Mouse (Mus musculus) fat pad, adult 2 months (tissue): ENCODE results near the gene Agpat1.

ENCODE experiments used
- DNase-seq: peaks from one replicate; pipeline ENCODE4 v3.0.0-alpha.2; 2011; ENCODE audit warnings: low read depth, low spot score; ENCODE audit errors: extremely low read depth

Agpat1 gene

DNA sequence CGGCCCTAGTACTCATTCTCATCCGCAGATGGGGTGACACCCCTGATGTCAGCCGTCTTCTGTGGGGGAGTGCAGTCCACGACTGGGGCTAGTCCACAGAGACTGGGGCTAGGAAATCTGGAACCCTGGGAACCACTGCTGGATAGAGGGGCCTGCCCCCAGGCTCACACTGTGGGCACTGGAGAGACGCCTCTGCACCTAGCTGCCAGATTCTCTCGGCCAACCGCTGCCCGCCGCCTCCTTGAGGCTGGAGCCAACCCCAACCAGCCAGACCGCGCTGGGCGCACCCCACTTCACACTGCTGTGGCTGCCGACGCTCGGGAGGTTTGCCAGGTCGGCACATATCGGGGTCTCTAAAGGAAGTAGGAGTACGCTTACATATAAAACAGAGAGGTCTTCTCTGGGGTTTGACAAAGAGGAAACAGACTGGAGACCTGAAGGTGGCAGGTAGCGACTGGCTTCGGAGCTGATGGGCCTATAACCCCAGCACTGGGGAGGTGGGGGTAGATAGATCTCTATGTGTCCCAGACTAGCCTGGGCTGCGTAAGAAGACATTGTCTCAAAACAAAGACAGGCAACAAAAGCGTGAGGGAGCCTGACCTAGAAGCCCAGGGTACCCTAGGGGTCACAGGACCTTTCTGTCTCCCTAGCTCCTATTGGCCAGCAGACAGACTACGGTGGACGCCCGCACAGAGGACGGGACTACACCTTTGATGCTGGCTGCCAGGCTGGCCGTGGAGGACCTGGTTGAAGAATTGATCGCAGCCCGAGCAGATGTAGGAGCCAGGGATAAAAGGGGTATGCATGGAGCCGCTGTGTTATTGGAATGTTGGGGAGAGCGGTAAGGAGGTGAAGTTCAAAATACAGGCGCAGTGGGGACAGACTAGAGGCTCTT is 17.9 kb upstream of the Agpat1 start:
- DNase-seq = no peak

DNA sequence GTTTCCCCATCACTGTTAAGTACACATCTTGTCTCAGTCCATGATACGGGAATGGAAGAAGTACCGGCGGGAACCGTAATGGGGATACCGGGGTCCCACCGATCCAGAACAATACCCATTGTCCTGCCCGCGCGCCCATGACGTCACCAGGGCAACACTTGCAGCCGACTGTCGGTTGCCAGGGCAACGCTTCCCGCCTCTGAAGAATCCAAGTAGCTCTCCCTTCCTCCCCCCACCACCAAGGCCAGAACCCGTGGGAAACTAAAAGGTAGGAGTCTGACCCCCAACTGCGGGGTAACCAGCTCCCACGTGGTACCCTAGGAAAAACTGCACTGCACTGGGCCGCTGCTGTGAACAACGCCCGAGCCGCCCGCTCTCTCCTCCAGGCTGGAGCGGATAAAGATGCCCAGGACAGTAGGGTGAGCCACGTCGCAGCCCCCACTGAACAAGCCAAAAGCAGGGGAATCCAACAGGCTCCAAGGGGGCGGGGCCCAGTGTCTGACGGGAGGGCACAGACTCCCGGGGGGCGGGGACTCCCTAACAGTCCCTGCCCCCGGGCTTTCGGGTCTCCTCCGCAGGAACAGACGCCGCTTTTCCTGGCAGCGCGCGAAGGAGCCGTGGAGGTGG is 17.2 kb upstream of the Agpat1 start:
- DNase-seq = no peak

DNA sequence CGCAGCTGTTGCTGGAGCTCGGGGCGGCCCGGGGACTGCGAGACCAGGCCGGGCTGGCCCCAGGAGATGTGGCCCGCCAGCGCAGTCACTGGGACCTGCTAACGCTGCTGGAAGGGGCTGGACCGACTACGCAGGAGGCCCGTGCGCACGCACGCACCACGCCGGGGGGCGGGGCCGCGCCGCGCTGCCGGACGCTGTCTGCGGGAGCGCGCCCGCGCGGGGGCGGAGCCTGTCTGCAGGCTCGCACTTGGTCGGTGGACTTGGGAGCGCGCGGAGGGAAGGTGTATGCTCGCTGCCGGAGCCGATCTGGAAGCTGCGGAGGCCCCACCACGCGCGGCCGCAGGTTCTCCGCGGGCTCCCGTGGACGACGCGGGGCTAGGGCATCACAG is 16.6 kb upstream of the Agpat1 start:
- no peak for DNase-seq

DNA sequence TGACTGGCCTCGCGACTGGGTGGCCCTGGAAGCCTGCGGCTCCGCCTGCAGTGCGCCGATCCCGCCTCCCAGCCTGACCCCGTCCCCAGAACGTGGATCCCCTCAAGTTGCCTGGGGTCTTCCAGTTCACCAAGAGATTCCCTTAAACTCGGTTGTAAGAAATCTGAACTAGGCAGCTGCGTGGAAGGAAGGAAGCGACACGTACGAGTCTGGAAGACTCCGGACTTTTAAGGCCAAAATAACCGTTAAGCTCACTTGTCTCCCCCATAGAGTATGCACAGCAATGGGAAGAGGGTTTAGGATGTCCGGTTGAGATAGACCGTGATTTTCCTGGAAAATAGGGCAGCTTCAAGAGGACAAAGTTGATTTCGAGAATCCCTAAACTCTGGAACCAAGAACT is 16.2 kb upstream of the Agpat1 start:
- DNase-seq = no peak

DNA sequence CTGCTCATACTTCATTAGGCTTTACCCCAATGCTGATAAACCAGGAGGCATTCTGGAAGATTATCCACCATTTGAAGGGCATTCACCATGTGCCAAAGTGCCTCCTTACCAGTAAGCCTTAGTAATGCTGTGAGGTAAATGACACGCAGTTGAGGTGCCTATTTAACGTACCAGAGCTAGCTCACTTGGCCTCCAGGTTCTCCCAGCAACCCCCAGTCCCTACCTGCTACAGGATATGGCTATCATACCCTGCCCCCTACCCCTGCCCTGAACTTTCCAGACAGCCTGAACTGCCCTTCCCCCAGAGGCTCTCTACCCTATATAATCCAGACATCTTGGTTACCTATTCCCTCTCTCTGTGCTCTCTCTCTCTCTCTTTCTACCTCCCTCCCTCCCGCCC is 15.3 kb upstream of the Agpat1 start:
- no peak for DNase-seq

DNA sequence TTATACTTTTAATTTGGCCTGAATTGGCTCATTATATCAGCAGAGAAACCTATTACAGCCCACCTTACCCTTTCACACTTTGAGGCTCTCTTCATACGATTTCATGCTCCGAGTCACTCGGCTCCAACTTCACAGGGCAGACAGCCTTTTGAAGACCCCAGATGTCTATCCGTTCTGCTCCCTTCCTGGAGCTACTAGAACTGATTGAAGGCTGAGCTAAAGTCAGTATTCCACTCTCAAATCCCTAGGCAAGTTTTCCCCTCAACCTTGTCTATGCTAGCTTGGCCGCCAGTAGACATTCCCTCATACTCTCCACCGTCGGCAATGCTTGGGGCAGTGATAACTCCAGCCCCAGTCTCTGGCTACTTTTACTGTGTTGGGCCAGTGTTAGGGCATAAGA is 14.9 kb upstream of the Agpat1 start:
- DNase-seq = no peak

DNA sequence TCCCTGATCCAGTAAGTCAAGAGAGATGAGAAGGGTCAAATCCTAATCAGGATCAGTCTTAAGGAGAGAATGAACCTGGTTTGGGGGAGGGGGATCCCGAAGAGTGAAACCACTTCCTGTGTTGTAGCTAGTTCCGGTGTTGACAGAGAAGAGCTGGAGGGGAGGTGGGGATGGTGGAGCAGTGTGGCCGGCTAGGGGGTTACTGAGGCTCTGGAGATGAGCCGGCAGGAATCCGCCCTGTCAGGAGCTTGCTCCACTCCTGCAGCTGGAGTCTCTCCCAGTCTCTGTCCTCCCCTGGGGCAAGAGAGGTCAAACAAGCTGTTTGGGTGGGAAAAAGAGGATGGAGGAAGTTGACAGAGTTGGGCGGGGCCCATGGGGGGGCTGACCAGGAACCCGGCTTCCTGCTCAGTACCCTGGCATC is 14.4 kb upstream of the Agpat1 start, which contains the start of gene Gpsm3:
Gpsm3 (plus strand) TSS at position 126 of the 421 bp plus-strand sequence.
- no peak for DNase-seq

DNA sequence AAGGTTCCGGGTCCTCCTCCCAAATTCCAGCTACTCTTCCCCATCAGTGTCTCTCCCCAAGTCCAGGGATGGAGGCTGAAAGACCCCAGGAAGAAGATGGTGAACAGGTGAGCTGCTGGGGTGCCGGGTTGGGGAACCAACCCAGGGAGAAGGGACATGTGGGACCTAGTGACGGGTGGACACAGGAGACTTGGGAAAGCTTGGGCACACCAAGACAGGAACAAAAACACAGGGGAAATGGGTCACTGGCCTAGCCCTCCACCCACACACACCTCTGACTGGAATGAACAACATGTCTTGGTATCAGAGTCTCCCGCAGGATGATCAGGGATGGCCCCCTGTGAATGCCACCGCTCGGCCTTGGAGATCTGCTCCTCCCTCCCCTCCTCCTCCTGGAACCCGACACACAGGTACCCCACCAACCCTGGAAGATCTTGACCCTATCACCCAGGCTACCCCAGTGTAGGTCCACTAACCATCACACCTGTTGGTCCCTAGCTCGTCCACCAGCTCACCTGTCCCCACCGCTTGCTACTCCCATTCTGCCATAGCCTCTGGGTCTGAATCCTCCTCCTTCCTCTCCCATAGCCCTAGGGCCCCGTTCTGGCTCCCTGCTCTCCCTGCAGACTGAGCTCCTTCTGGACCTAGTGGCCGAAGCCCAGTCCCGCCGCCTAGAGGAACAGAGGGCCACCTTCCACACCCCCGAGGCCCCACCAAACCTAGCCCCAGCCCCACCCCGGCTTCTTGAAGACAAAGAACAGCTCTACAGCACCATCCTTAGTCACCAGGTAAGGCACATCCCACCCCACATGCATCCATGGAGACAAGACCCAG is 13.7 kb upstream of the Agpat1 start:
- no peak for DNase-seq

DNA sequence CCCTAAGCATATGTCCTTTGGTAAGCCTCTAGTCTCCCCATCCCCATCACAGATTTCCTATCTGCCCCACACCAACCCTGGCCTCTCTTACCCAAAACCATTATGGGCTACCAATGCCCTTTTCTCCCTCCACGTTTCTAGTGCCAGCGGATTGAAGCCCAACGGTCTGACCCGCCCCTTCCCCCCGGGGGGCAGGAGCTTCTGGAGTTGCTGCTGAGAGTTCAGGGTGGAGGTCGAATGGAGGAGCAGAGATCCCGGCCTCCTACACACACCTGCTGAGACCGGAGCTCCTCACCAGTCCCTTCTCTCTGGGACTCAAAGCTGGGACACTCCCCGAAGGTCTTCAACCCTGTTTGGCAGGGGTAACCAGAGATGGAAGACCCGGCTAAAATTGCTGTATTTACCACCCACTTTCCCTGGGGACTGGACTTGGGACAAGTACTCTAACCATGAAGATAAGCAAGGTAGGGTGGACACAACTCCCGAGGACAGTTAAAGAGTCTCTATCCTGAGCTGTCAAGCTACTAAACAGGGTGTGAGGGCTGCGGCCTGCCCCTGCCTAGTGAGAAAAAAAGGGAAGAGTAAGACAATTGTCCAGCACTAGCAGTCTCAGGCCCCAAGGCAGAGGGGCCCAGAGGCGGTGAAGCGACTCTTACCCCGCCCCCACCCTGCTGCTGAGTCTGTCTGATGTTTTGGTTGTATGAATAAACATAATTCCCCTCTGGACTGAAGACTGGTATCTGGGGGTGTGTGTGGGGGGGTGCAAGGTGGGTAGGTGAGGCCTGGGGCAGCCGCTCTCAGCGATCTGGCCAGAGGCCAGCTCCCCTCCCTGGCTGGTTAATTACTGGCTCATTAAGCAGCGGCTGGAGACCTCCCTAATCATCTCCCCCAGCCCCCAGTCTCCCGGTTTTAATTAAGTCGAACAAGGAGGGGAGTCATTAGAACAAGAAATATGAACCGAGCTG is 12.8 kb upstream of the Agpat1 start, which contains the start of gene Pbx2:
Pbx2 (plus strand) TSS at position 238 of the 965 bp plus-strand sequence.
- DNase-seq = no peak

DNA sequence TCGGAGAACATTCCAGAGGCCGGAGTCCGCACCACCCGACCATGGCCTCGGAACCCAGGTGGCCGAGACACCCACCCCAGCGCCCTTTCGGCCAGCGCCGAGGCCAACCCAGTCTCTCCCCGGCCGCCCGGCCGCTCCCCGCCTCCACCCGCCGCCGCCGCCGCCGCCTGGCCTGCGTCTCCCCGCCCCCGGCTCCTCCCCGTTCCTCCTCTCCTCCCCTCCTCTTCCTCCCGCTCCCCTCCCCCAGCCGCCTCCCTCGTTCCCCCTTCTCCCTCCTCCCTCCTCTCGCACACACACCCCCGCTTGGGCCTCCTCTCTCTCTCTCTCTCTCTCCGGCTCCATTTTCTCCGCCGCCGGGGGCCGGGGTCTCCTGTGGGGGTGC is 12.1 kb upstream of the Agpat1 start:
- no peak for DNase-seq

DNA sequence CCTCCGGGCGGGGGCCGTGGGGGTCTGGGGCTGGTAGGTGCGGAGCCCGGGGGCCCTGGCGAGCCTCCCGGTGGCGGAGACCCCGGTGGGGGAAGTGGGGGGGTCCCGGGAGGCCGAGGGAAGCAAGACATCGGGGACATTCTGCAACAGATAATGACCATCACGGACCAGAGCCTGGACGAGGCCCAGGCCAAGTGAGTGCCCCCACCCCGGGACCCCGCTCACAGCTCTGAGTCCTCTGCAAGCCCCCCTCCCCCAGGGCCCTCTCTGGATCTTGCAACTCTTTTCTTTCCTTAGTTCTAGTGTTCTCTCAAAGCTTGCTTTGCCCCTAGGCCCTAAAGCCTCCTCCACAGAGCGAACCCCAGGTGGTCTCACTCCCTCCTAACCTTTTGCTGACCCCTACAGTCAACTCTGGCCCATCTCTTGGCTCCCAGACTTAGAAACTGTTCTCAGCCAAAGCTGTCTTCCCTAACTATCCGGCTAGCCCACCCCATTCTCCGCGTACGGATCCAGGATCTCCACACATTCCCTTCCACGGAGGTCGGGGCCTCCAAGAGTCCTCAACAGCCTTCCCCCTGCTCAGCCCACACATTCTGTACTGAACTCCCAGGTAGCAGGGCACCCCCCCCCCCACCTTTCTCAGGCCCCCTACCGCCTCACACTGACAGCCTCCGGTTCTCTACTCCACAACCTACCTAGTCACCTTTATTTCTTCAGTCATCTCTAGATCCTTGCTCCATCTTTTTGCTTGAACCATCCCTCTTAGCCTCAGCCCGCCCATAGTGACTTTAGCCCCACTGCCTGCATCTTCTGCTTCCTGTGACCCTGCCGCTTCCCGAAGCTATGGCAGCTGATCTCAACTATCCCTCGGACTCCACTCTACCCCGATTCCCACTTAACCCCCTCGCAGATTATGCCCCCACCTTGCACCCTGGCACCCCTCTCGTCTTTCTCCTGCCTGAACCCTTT is 11.2 kb upstream of the Agpat1 start:
- no peak for DNase-seq

DNA sequence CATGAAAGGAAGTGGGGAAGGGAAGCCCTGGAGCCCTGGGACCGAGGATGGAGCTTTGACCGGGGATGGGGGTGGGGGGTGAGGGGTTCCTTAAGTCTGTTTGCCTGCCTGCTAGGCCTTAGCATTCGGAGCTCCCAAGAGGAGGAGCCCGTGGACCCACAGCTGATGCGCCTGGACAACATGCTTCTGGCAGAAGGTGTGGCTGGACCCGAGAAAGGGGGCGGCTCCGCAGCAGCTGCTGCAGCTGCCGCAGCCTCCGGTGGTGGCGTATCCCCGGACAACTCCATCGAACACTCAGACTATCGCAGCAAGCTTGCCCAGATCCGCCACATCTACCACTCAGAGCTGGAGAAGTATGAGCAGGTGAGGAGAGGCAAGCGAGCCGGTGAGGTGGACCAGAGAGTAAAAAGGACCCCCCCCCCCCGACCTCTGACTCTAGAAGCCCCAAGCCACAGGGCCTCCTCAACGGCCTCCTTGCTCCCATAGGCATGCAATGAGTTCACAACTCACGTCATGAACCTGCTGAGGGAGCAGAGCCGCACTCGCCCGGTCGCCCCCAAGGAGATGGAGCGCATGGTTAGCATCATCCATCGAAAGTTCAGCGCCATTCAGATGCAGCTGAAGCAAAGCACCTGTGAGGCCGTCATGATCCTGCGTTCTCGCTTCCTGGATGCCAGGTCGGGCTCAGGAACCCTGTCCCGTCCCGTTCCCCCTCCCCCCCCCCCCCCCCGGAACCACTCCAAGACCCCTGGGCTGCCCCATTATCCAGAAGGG is 10.1 kb upstream of the Agpat1 start:
- DNase-seq = no peak

DNA sequence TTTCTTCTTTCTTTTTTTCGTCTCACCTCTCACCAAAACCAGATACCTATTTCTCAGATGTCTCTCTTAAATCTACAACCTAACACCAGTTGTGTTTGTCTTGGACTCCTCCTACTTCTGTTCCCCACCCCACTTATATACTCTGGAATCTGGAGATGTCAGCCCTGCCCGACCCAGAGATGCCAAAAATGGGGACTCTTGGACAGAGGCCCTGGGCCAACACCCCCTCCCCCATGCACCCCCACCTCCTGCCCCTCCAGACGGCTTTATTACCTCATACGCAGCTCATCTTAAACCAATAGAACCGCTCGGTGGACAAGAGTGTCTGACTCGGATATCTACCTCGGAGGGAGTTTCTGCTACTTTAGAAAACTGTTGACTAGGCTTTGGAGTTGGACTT is 8.0 kb upstream of the Agpat1 start:
- DNase-seq = no peak

DNA sequence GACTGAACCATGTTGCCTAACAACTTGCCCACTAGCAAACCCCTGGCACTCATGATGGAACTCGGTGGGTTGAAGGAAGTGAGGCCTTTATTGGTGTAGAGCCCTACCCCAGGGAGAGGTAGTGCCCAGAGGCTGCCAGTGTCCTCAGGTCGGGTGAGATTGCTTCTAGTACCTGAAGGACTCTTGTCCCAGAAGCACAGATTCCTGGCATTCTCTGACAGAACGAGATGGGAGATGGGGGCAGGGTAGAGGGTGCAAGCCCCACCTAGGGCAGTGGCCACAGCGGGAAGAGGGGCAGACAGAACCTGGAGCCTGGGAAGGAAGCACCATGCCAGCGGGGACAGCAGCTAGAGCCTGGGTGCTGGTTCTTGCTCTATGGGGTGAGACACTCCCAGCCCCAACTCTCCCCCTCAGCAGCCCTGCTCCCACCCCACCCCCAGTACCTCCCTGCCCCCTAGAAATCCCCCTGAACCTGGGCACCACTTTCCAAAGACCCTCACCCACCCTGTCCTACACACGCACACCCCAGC is 6.4 kb upstream of the Agpat1 start, which contains the start of gene Ager:
Ager (plus strand) TSS at position 297 of the 530 bp plus-strand sequence.
- no peak for DNase-seq

DNA sequence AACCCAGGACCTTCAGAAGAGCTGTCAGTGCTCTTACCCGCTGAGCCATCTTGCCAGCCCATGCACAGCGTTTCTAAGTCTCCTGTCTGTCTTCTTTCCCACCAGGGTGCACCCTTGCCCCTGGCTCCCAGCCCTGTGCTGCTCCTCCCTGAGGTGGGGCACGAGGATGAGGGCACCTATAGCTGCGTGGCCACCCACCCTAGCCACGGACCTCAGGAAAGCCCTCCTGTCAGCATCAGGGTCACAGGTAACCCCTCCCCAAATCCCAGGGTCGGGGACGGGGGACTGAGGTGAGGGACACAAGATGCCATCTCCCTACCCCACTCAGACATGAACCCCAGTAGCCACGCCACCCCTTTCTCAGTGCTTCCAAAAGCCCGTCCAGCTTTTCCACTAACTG is 4.2 kb upstream of the Agpat1 start:
- DNase-seq = no peak

DNA sequence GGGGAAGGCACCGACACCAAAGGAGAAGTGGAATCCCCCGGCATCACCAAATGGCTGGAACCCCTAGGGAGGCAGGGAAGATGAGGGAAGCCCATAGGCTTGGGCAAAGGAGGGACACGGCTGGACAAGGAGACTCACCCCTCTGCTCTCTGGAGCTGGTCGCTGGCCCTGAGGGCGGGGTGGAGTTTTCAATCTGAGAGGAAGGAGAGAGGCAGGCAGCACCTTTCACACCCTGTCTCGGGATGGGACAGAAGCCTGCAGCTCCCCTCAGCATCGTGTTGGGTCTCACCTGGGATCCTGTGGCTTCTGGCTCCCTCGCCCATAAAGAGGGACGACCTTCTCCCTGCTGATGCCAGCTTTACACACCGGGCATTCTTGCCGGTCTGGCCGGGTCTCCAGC is 2.3 kb upstream of the Agpat1 start:
- no peak for DNase-seq

DNA sequence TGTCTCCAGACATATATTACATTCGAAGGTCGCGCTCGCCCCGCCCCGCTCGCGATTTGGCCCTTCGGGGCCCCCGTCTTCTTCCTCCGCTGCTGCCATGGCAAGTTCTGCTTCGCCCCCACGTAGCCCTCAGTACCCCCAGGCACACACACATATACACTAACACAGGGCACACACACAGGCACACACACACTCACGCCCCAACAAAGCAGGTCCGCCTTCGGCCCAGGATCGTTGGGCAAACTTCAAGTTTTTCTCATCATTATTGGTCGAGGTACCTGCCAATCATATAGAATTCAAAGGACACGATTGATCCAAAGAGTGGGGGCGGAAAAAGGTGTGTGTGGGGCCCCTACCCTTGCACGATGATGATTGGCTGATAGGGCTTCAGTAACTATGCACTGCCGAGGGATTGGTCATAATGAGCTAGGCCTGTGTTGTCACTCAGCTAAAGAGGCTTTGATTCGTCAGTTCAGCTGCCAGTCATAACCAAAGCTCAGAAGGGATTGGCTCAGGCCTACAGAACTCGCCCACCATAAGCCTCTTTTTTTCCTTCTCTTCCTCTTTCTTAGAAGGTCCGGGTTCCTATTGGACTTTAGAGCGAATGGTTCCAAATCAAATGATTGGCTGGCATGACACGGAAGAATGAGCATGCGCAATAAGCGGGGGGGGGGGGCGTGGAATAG is 544 bp upstream of the Agpat1 start, which contains the start of gene Rnf5:
Rnf5 (minus strand) TSS at position 316 of the 686 bp plus-strand sequence.
- DNase-seq = peak; percentile 100
